Mouse (Mus musculus): ENCODE measurements around the gene Nrg3.

DNA sequence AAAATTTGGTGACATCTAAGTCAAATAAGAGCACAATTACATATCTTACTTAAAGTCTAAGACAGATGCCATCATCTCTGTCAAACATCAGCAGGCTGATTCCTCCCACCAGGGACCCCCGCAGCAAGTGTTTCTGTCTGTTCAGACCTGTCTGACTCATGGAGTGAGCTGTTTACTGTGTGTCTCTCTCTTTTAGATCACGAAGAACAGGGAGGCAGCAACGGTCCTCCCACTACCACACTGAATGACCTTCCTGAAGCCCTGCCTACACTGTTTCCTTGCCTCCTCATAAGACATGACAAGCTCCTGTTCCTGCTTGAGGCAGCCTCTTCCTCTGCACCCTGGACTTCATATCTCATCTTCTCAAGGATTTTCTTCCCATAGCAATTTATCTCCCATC is 312.7 kb downstream of the Nrg3 start:
- no peak for TF ChIP-seq CTCF (IDR thresholded peaks at IDR 0.05; ENCODE audit: low read depth, low read length)
- no peak for TF ChIP-seq POLR2A (IDR thresholded peaks at IDR 0.05; ENCODE audit: borderline replicate concordance, low read depth, low read length)

All from bone marrow macrophage, adult 2 months (primary cell).